Mouse (Mus musculus): Measurements from ENCODE around the gene Gm15737.

The Gm15737 gene

GRCm38 (mm10) chr6:92869089-92869581 is at the start of gene Gm15737:
Gene Gm15737 (plus strand): TSS chr6:92869357.
- no peak for DNase-seq (ENCODE audit: low read depth, low spot score)

DNA sequence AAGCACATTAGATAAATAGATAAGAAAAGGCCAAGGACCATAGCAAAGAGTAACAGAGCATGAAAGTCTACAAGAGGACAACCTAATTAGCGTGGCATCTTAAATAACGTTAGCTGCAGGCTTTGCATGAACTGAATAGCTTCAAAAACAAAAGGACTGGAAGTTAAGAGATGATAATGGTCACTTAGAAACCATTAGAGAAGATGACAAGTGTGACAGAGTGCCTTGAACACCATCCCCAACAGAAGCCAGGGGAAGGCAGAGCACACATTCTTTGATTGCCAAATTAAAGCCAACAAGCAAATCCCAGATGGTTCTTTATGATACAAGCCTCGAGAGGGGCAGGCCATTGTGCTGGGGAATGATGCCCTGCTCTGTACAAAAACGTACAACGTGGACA is 47.6 kb upstream of the Gm15737 start:
- no peak for DNase-seq (ENCODE audit: low read depth, low spot score)

DNA sequence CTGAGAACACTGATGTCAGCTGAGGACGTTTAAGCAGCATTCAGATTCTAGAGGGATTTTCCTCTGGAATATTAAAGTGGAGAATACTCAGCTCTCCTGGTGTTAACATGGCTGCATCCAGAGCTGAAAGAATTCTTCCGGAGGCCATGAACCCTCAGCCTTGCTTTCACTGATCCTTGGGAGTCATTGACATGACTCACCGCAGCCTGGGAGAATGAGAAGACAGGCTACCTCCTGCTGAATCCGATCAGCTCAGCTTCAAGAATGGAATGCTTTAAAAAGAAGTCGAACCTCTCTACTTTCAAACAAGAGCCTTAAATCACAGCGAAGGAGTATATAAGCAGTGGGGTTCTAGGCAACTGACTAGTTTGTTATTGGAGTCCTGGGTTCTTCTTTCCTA is 47.2 kb upstream of the Gm15737 start:
- DNase-seq (ENCODE audit: low read depth, low spot score) = no peak

GRCm38 (mm10) chr6:92823991-92824390 is 45.2 kb upstream of the Gm15737 start:
- no peak for DNase-seq (ENCODE audit: low read depth, low spot score)

- DNase-seq (ENCODE audit: low read depth, low spot score) = no peak
Measured at GRCm38 (mm10) chr6:92826561-92826960, 42.6 kb upstream of the Gm15737 start.

DNA sequence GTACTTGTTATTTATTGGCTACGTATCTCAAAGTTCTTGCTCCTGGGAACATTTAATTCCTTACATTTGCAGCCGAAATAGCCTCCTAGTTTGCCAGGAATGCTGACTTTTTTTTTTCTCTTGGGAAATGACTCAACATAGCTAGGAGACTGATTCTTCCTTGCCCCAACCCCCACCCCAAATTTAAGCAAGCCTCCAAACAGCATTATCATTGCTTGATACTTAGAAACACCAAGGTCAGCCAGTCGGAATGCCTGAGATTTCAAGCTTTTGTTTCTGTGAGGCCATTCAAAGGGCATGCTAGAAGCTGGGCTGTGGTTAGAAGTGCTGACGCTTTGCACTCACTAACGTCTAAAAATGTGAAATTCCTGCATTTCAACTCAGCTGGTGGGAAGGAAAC is 41.8 kb upstream of the Gm15737 start:
- no peak for DNase-seq (ENCODE audit: low read depth, low spot score)

DNA sequence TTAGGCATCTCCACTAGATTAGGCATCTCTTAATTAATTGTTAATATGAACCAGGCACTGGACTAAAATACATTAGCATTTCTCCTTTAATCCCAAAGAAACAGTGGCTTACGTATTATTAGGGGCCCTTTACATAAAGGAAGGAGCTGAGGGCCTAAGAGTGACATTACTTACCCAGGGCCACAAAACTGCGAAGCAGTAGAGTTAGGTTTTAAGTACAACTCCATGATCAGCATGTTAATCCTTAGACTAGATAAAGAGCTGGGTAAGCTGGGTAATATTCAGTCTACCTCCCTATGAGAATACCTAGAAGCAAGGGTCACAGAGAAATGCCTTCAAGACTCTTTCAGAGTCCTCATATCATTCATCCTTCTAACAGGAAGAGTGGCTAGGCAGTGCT is 40.0 kb upstream of the Gm15737 start:
- DNase-seq (ENCODE audit: low read depth, low spot score) = no peak

DNA sequence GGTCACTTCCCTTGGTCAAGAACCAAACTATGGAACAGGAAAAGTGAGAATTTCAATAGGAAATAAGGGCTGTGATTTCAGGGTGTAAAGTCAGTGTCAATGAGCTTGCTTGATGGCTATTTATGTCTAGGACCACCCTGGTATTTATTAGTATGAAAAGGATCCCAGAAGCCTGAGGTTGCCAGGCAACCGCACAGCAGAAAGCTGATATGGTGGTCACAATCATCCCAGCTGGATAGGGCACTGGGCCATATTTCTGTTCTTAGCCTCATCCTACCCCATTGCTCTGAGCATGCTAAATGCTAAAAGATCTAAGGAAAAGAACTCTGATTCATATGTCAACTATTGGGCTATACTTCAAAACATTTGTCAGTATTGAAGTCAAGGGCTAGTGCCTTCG is 38.1 kb upstream of the Gm15737 start:
- no peak for DNase-seq (ENCODE audit: low read depth, low spot score)

- no peak for DNase-seq (ENCODE audit: low read depth, low spot score)
Measured at GRCm38 (mm10) chr6:92842000-92842399, 27.2 kb upstream of the Gm15737 start.

- peak; percentile 22 for DNase-seq (ENCODE audit: low read depth, low spot score)
Measured at GRCm38 (mm10) chr6:92843474-92843873, 25.7 kb upstream of the Gm15737 start.

- DNase-seq (ENCODE audit: low read depth, low spot score) = no peak
Measured at GRCm38 (mm10) chr6:92845898-92846297, 23.3 kb upstream of the Gm15737 start.

GRCm38 (mm10) chr6:92846614-92847013 is 22.5 kb upstream of the Gm15737 start:
- DNase-seq (ENCODE audit: low read depth, low spot score) = no peak

GRCm38 (mm10) chr6:92849208-92849607 is 19.9 kb upstream of the Gm15737 start:
- DNase-seq (ENCODE audit: low read depth, low spot score) = no peak

- no peak for DNase-seq (ENCODE audit: low read depth, low spot score)
Measured at GRCm38 (mm10) chr6:92850250-92850649, 18.9 kb upstream of the Gm15737 start.

- no peak for DNase-seq (ENCODE audit: low read depth, low spot score)
Measured at GRCm38 (mm10) chr6:92854873-92855272, 14.3 kb upstream of the Gm15737 start.

DNA sequence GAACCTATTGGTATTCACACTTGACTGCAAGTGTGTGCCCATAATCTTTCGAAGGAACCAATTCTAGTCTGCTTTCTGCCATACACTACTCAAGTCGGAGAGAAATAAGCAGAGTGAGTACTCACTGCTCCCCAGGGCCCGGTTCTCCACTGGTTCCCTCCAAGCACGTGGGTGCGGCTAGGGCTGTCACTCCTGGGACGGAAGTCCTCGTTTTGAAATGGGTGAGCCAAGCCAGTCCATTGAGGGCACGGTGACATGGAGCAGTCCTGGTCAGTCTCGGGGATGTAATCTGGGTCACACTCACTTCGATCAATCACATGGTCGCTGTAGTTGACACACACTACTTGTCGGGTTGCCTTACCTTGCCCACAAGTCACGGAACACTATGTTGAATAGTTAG is 11.4 kb upstream of the Gm15737 start:
- DNase-seq (ENCODE audit: low read depth, low spot score) = no peak

GRCm38 (mm10) chr6:92858721-92859510 is 10.2 kb upstream of the Gm15737 start:
- DNase-seq (ENCODE audit: low read depth, low spot score) = no peak

- no peak for DNase-seq (ENCODE audit: low read depth, low spot score)
Measured at GRCm38 (mm10) chr6:92860285-92860912, 8.8 kb upstream of the Gm15737 start.

DNA sequence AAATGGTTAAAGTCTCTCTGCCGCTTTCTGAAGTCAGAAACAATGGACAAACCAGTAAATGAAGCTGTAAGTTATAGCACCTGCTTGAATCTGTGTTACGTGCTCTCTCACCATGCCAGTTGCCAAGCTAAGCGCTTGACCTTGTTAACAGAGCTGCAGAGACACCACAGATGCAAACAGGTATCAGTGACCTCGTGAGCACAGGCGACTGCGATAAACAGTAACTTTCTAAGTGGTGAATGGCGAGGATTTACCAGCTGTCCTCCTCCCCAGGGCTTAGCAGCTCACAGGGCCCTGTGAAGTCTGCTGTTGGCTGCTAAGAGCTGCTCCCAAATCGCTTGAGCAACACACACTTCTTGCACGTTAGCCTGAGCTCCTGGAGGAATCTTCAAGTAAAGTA is 6.6 kb upstream of the Gm15737 start:
- no peak for DNase-seq (ENCODE audit: low read depth, low spot score)

- DNase-seq (ENCODE audit: low read depth, low spot score) = no peak
Measured at GRCm38 (mm10) chr6:92869582-92870219, 544 bp downstream of the Gm15737 start.

GRCm38 (mm10) chr6:92871813-92872212 is 2.7 kb downstream of the Gm15737 start:
- no peak for DNase-seq (ENCODE audit: low read depth, low spot score)

DNA sequence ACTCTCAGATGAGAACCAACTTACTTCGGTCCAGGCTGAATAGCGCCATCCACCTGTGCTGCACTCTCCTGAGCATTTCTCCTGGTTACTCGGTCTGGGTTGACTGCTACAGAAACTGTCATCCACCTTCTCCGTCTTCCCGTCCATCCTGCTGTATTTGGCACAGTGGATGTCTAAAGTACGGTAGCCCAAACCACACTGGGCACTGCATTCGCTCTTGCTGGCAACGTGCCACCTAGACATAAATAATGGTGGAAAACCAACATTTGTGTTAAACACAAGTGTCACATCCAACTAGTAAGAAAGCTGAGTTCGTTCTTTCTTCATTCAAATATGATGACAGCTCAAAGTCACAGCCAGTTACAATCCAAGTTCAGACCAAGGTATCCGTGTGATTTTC is 3.6 kb downstream of the Gm15737 start:
- no peak for DNase-seq (ENCODE audit: low read depth, low spot score)

- no peak for DNase-seq (ENCODE audit: low read depth, low spot score)
Measured at GRCm38 (mm10) chr6:92874854-92875253, 5.7 kb downstream of the Gm15737 start.

All from WW6 (cell line).